Mouse (Mus musculus): ENCODE results near the gene Car5b.

The Car5b gene

DNA sequence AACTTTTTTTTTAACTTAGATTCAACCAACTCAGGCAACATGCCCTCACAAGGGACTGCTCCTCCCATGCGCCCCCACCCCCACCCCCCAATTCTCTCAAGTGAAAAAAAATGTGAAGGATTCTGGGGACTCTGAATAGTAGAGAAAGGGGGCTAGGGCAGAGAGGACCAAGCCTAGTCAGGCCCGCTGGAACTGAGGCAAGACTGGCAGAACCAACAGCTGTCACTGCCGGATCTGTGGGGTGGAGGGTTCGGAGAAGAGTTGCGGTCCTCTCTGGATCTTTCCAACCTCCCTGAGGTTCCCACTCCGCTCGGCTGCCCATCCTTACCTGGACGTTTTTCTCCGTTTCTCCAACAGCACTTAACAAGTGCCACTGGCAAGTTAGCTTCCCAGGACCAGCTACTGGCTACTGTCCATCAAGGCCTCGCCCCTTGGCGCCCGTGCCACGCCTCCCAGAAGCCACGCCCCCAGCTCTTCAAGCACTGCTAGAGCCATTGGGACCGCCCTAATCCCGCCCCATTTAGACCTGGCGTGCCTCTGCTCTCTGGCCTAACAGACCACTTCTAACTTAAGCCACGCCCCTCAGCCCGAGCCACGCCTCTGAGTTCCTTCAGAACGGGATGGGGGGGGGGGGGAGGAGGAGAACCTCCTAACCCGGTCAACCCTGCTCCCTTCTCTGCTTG, at the start of gene Car5b:
Gene Car5b (minus strand): TSS at position 391 of the 683 bp plus-strand sequence.
- peak; percentile 43 for DNase-seq (ENCODE audit: low spot score)

GRCm38 (mm10) chrX:164076040-164076775, 48.4 kb upstream of the Car5b start, which contains the start of gene Siah1b:
Gene Siah1b (minus strand): TSS chrX:164076493.
- peak; percentile 68 for DNase-seq (ENCODE audit: low spot score)

- no peak for DNase-seq (ENCODE audit: low spot score)
Measured at GRCm38 (mm10) chrX:164068968-164069367, 41.2 kb upstream of the Car5b start.

GRCm38 (mm10) chrX:164066185-164066584, 38.4 kb upstream of the Car5b start:
- peak; percentile 16 for DNase-seq (ENCODE audit: low spot score)

- DNase-seq (ENCODE audit: low spot score) = no peak
Measured at GRCm38 (mm10) chrX:164059070-164059469, 31.3 kb upstream of the Car5b start.

GRCm38 (mm10) chrX:164058523-164058922, 30.7 kb upstream of the Car5b start:
- DNase-seq (ENCODE audit: low spot score) = no peak

DNA sequence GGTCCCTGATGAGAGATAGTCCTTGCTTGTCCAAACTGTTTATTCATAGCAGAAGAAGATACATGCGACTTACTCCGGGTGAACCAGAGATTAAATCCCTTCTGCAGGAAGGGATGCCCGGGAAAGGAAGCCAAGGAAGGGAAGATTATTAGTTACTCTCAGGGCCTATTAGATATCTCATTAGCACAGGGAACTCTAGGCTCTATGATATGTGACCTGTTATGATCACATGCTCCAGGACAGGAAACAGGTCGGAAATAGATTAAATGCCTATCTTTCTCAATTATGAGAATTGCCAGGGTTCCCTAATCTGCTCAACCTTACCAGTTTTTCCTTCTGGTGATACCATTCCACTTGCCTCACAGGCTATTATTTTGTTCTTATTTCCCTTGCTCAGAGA, 27.9 kb upstream of the Car5b start:
- DNase-seq (ENCODE audit: low spot score) = no peak

DNA sequence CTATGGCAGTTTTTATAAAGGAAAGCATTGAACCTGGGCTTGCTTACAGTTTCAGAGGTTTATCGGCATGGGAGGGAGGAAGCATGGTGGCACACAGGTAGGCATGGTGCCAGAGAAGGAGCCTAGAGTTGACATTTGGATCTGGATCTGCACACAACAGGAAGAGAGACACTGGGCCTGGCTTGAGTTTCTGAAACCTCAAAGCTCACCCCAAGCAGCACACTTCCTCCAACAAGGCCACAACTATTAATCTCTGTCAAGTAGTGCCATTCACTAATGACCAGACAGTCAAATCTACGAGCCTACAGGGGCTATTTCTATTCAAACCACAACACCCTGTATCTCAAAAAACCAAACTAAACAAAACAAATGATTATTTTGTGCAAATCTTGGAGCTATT, 18.9 kb upstream of the Car5b start:
- DNase-seq (ENCODE audit: low spot score) = no peak

DNA sequence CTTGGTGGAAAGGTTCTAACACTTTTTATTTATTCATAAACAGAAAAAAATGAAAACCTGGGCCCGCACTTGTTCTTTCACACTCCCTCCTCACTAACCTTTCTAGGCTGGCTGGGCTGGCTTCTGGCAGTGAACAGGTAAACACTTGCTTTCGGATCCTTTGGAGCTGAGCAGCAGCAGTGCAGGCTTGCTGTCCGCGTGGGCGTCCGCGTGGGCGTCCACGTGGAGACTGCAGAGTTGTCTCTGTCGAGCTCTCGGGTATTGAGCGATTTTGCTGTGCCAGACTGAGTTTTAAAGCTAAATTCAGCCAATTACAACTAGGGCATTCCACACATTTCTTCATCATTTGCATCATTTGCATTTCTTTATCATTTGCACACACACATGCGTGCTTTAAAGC, 14.3 kb upstream of the Car5b start:
- no peak for DNase-seq (ENCODE audit: low spot score)

- DNase-seq (ENCODE audit: low spot score) = no peak
Measured at GRCm38 (mm10) chrX:164038882-164039281, 11.1 kb upstream of the Car5b start.

DNA sequence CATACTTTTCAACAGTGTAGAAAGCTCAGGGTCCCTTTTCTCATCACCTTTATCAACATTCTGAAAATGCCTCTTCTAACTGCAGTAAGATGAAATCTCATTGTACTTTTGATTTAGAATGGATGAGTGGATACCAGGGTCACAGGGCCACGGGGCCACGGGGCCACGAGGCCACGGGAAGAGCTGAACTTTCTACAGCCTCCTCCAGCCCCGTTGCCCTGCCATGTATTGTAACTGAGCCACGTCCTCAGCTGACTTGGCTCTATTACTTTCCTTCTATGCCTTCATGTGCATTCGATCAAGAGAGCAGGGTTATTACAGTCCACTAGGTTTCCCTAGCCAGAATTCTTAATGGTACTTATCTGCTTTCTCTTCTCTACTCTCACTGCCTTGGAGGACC, 8.1 kb upstream of the Car5b start:
- no peak for DNase-seq (ENCODE audit: low spot score)

- no peak for DNase-seq (ENCODE audit: low spot score)
Measured at GRCm38 (mm10) chrX:164035401-164035800, 7.6 kb upstream of the Car5b start.

- no peak for DNase-seq (ENCODE audit: low spot score)
Measured at GRCm38 (mm10) chrX:164032526-164032925, 4.7 kb upstream of the Car5b start.

DNA sequence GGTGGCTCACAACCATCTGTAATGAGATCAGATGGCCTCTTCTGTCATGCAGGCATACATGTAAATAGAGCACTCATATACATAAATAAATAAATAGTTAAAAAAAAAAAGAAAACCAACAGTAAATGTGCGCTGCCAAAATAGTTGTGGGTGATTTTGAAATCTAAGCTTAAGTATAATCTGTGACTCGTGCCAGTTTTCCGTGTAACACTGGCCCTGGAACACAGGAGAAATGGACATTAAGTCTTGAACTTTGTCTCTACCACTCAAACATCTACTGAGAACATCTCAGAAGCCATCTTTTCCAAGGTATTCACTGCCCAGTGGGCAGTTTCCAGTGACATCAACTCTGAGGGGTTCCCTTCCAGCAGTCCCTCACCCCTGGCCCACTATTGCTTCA, 12.2 kb downstream of the Car5b start:
- DNase-seq (ENCODE audit: low spot score) = no peak

GRCm38 (mm10) chrX:164014956-164015355, 12.8 kb downstream of the Car5b start:
- DNase-seq (ENCODE audit: low spot score) = no peak

DNA sequence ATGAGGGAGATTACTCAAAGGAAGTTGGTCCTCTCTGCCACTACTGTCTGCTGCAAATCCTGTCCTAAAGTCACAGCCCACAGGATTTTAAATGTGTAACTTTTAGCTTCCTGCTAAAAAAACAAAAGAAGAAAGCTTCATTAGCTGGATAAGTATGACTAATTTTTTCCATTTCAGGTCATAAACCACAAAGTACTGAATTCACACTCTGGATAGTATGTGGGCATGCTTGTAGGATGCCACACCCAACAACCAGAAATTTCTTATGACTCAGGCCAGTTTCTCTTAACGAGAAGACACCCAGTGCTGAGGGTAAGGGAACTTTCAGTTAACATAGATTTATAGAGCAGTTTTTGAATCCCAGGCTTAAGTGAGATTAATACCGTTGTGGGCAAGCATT, 14.5 kb downstream of the Car5b start:
- DNase-seq (ENCODE audit: low spot score) = no peak

DNA sequence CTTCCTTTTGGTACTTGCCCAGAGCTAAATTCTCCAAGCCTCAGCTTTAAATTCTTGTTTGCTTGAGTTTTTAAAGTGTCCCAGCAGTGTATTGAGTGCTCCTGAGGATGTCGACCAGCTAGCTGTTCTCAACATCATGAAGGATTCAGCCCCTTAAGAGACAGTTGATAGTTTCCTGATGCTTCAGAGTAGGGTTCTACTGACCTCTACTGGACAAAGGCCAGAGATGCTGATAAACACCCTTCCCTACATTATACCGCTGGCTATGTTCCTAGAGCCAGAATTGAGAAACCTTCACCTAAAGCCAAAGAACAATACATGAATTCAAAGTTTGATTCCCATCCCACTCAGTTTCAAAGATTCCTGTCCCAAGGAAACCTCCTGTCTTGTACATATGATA, 23.0 kb downstream of the Car5b start:
- DNase-seq (ENCODE audit: low spot score) = no peak

DNA sequence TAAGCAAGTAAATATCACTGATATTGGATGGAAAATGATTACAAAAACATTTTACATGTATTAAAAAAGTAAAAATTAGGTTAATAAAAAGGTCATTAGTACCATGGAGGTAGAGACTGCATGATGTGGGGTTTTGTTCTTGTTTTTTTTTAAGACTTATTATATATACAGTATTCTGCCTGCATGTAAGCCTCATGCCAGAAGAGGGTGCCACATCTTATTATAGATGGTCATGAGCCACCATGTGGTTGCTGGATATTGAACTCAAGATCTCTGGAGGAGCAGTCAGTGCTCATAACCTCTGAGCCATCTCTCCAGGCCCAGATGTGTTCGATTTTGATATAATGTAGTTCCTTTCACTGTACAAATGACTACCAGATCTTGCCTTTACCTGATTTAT, 27.9 kb downstream of the Car5b start:
- DNase-seq (ENCODE audit: low spot score) = no peak

DNA sequence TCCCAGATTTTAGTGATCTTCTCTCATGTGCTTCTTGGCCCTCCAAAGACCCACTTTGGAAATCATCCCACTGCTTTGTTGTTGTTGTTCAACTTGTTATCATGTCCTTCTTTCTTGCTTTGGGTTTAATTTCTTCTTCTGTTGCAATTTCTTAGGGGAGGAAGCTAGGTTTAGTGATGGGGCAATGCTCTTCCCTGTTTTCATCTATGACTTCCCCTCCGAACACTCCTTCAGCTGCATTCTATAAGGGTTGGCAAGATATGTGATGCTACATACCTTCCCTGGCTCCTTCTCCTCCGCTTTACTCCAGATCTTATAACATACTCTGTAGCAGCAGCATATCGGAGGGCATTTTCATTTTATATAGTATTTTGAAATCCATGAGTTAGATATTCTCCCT, 31.0 kb downstream of the Car5b start:
- DNase-seq (ENCODE audit: low spot score) = no peak

DNA sequence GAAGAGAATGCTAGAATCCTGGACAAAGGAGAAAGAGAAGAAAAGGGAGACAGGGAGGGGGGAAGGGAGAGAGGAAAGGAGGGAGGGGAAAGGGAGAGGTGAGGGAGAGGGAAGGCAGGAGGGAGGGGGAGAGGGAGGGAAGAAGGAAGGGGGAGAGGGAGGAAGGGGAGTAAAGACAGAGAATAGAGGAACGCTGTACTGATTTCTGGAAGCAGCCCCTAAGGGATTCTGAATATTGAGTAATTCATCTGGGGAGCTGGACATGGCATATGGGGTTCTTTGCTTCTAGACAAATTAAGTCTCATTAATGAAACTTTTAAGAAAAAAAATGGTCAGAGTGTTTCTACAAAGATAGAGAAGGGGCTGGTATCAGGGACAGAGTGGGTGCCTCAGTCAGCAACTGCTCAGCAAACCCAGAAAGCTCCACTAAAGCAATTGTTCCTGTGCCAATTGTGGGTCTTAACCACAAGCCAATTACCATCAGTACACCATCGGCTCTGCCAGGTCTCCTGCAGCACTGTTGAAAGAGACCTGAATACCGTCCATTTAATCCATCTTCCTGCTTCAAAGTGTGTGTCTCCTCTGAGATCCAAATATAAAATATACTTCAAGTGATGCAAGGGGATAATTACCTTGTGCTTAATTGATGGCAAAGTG, 40.0 kb downstream of the Car5b start:
- no peak for DNase-seq (ENCODE audit: low spot score)

DNA sequence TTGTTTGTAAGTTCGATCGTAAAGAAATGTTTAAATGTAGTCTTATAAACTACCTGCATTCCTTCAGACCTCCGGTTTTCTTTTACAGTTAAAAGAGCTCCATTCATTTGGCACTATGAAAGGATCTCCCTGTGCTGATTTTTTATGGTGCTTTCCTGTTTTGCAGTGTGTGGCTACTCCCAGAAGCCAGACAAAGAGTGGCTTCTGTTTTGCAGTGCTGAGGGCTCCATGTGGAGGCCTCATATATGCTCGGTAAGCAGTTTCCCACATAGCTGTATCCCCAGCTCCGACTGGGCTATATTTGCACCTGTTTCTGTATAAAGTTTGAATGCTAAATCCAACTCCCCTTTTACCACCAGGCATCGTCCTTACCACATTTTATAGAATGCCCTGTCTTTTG, 45.7 kb downstream of the Car5b start:
- no peak for DNase-seq (ENCODE audit: low spot score)

DNA sequence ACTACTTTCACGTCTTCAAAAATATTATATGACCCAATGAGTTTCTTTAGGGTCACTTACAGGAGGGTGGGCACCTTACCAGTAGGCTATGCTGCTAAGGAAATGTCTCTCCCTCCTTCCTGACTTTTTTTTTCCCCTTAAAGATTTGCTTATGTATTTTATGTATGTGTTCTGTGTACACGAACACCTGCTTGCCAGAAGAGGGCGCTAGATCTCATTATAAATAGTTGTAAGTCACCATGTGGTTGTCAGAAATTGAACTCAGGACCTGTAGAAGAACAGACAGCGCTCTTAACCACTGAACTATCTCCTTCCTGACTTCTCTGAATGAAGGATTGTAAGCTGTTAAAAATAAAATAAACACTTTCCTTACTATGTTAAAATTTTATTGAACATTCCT, 46.3 kb downstream of the Car5b start:
- DNase-seq (ENCODE audit: low spot score) = no peak

DNA sequence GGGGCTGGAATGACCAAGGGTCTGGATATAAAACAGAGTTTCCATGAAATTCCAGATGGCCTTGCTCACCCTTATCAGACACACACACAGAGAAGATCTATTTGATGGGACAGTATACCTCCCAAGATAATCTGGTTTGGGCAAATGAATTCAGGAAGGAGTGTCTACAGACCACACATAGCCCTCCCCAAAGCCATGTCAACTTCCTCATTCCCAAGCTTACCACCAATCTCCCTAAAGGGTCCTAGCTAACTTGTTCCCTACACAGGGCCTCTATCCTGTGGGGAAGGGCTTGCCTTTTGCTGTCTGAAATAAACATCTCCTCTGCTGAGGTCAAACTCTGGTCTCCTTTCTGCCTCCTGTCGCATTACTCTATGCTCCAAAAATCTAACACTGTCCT, 46.7 kb downstream of the Car5b start:
- DNase-seq (ENCODE audit: low spot score) = no peak
